Mouse (Mus musculus) kidney, postnatal 10 days (tissue): Measurements from ENCODE around the gene Ttc39b.

Experiments
- DNase-seq: peaks from one replicate; pipeline ENCODE4 v3.0.0; 2021; ENCODE audit warnings: mixed read lengths

Ttc39b gene

GRCm38 (mm10) chr4:83228073-83228472, 96.0 kb downstream of the Ttc39b start:
- DNase-seq: no peak

- DNase-seq: no peak
Observed at GRCm38 (mm10) chr4:83225633-83226360, 98.3 kb downstream of the Ttc39b start.

- DNase-seq: no peak
Observed at GRCm38 (mm10) chr4:83224242-83224641, 99.8 kb downstream of the Ttc39b start.

- no peak for DNase-seq
Observed at GRCm38 (mm10) chr4:83223197-83223596, 100.9 kb downstream of the Ttc39b start.

- no peak for DNase-seq
Observed at GRCm38 (mm10) chr4:83220761-83221557, 103.1 kb downstream of the Ttc39b start.

- no peak for DNase-seq
Observed at GRCm38 (mm10) chr4:83219253-83219652, 104.8 kb downstream of the Ttc39b start.

GRCm38 (mm10) chr4:83217128-83217527, 106.9 kb downstream of the Ttc39b start:
- DNase-seq: no peak

GRCm38 (mm10) chr4:83216381-83216780, 107.7 kb downstream of the Ttc39b start:
- DNase-seq: no peak

- no peak for DNase-seq
Observed at GRCm38 (mm10) chr4:83215776-83216175, 108.3 kb downstream of the Ttc39b start.

- DNase-seq: peak; percentile 55
Observed at GRCm38 (mm10) chr4:83214822-83215558, 109.1 kb downstream of the Ttc39b start.

- no peak for DNase-seq
Observed at GRCm38 (mm10) chr4:83213752-83214151, 110.3 kb downstream of the Ttc39b start.

- DNase-seq: peak; percentile 46
Observed at GRCm38 (mm10) chr4:83211709-83212108, 112.3 kb downstream of the Ttc39b start.

- no peak for DNase-seq
Observed at GRCm38 (mm10) chr4:83210437-83210836, 113.6 kb downstream of the Ttc39b start.

GRCm38 (mm10) chr4:83206803-83207586, 117.1 kb downstream of the Ttc39b start:
- no peak for DNase-seq

- no peak for DNase-seq
Observed at GRCm38 (mm10) chr4:83206416-83206802, 117.6 kb downstream of the Ttc39b start.

GRCm38 (mm10) chr4:83199391-83199790, 124.7 kb downstream of the Ttc39b start:
- DNase-seq: no peak

GRCm38 (mm10) chr4:83198123-83198522, 125.9 kb downstream of the Ttc39b start:
- no peak for DNase-seq

GRCm38 (mm10) chr4:83189736-83190135, 134.3 kb downstream of the Ttc39b start:
- DNase-seq: no peak

GRCm38 (mm10) chr4:83187324-83187723, 136.7 kb downstream of the Ttc39b start:
- DNase-seq: no peak

GRCm38 (mm10) chr4:83186448-83186847, 137.6 kb downstream of the Ttc39b start:
- no peak for DNase-seq

- peak; percentile 76 for DNase-seq
Observed at GRCm38 (mm10) chr4:83183288-83183930, 140.6 kb downstream of the Ttc39b start.
